22 mouse cellular contexts compared by ENCODE assay signal in the genomic region with DNA sequence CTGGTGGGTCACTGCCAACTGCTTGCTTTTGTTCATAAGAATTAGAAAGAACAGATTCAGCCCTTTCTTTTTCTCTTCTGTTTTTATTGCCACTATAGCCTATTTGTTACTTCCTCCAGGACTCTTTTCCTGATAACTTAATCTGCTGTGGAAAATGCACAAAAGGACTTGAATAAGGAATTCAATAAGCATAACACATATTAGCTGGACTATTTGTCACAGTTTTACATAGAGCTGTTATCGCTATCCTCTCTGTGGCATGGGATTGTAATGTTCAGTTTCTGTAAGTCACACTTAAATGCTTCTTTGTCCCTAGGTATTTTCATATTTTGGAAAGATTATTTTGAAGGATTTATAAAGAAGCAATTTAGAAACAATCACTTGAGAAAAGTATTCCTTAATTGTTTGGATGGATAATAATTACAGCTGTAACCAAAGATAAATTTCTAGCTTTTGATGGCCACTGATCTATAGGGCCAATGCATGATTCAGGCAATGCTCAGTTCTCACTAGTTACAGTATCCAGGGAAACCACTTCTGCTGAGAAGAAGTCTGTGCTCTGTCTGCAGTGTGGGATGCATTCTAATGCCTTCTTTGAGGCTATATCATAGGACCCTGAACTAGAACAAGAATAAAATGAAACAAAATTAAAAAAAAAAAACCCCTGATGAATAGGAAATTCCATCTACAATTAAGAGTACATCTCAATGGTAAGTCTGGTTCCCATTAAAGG.
A peak's percentile ranks its signal among the peaks of the same experiment; 100 is the strongest.
DNase-seq lines count a peak whose midpoint lies in the region; ATAC-seq and TF ChIP-seq lines count a peak whose summit lies in the region.
"Had no signal": no experiment of that assay in that cellular context is flagged by ENCODE, and none has a peak within 500 bp of the region (broad histone marks: within the 10 kb centered on the region; RNA-seq: fewer than 3 reads in every experiment).

No protein-coding gene starts in this region.

- H3K36me3 ChIP-seq in hindbrain, embryonic 12.5 days = no peaks in the 10 kb centered on the region
- no peaks in the 10 kb centered on the region for H3K36me3 ChIP-seq in hindbrain, postnatal 0 days (ENCODE audit: insufficient read depth, low read length)
- H3K36me3 ChIP-seq in hindbrain, embryonic 13.5 days = no peaks in the 10 kb centered on the region
- no peaks in the 10 kb centered on the region for H3K36me3 ChIP-seq in midbrain, embryonic 12.5 days
- no peaks in the 10 kb centered on the region for H3K36me3 ChIP-seq in neural tube, embryonic 13.5 days
- H3K36me3 ChIP-seq: embryonic facial prominence, embryonic 12.5 days; heart, embryonic 13.5 days; liver, embryonic 13.5 days had no signal

- ATAC-seq in hindbrain, embryonic 12.5 days (ENCODE audit: low FRiP score) = 0 out of 2 replicates have a peak, but pooled peaks have one; percentile 72
- ATAC-seq in hindbrain, postnatal 0 days = no peak
- peak; percentile 83 for ATAC-seq in hindbrain, embryonic 13.5 days (ENCODE audit: low FRiP score)
- peak; percentile 79 for ATAC-seq in midbrain, embryonic 12.5 days (ENCODE audit: low FRiP score, low read depth)
- ATAC-seq in neural tube, embryonic 13.5 days (ENCODE audit: low read depth) = peak; percentile 56; the same call in 1 of the 2 replicates
- ATAC-seq in granulocyte monocyte progenitor cell, adult 5-6 weeks (replicated peaks; ENCODE audit: poor library complexity, severe bottlenecking) = no peak

- no peak for TF ChIP-seq CTCF in hindbrain, postnatal 0 days (IDR thresholded peaks at IDR 0.05; ENCODE audit: low read depth)

- H3K27me3 ChIP-seq in hindbrain, embryonic 12.5 days = no peaks in the 10 kb centered on the region
- no peaks in the 10 kb centered on the region for H3K27me3 ChIP-seq in hindbrain, postnatal 0 days (ENCODE audit: insufficient read depth, low read length)
- H3K27me3 ChIP-seq in hindbrain, embryonic 13.5 days = no peaks in the 10 kb centered on the region
- no peaks in the 10 kb centered on the region for H3K27me3 ChIP-seq in midbrain, embryonic 12.5 days
- no peaks in the 10 kb centered on the region for H3K27me3 ChIP-seq in neural tube, embryonic 13.5 days
- H3K27me3 ChIP-seq: embryonic facial prominence, embryonic 12.5 days; heart, embryonic 13.5 days; liver, embryonic 13.5 days had no signal

- WGBS in hindbrain, embryonic 12.5 days = 57% methylated on average over 1 of the region's 1 CpGs
- 47% methylated on average over 1 of the region's 1 CpGs for WGBS in hindbrain, postnatal 0 days
- WGBS in hindbrain, embryonic 13.5 days = 56% methylated on average over 1 of the region's 1 CpGs
- WGBS in midbrain, embryonic 12.5 days = 54% methylated on average over 1 of the region's 1 CpGs
- WGBS in neural tube, embryonic 13.5 days = 48% methylated on average over 1 of the region's 1 CpGs

- H3K9ac ChIP-seq in hindbrain, embryonic 12.5 days = no peak overlapping the region
- H3K9ac ChIP-seq in hindbrain, postnatal 0 days (replicated peaks; ENCODE audit: low read length) = no peak overlapping the region
- no peak overlapping the region for H3K9ac ChIP-seq in hindbrain, embryonic 13.5 days
- H3K9ac ChIP-seq in midbrain, embryonic 12.5 days (replicated peaks) = no peak overlapping the region
- no peak overlapping the region for H3K9ac ChIP-seq in neural tube, embryonic 13.5 days
- H3K9ac ChIP-seq: embryonic facial prominence, embryonic 12.5 days; heart, embryonic 13.5 days; liver, embryonic 13.5 days had no signal

- H3K4me2 ChIP-seq in hindbrain, embryonic 12.5 days (replicated peaks) = no peak overlapping the region
- H3K4me2 ChIP-seq in hindbrain, postnatal 0 days (ENCODE audit: low read depth, low read length) = no peak overlapping the region
- no peak overlapping the region for H3K4me2 ChIP-seq in hindbrain, embryonic 13.5 days
- no peak overlapping the region for H3K4me2 ChIP-seq in midbrain, embryonic 12.5 days (replicated peaks)
- H3K4me2 ChIP-seq in neural tube, embryonic 13.5 days = no peak overlapping the region
- H3K4me2 ChIP-seq: embryonic facial prominence, embryonic 12.5 days; heart, embryonic 13.5 days; liver, embryonic 13.5 days had no signal

- H3K9me3 ChIP-seq in hindbrain, embryonic 12.5 days (replicated peaks) = no peaks in the 10 kb centered on the region
- no peaks in the 10 kb centered on the region for H3K9me3 ChIP-seq in hindbrain, postnatal 0 days (ENCODE audit: low read length)
- H3K9me3 ChIP-seq in hindbrain, embryonic 13.5 days = no peaks in the 10 kb centered on the region
- no peaks in the 10 kb centered on the region for H3K9me3 ChIP-seq in midbrain, embryonic 12.5 days
- no peaks in the 10 kb centered on the region for H3K9me3 ChIP-seq in neural tube, embryonic 13.5 days
- H3K9me3 ChIP-seq: embryonic facial prominence, embryonic 12.5 days; heart, embryonic 13.5 days; liver, embryonic 13.5 days had no signal

- H3K4me1 ChIP-seq in hindbrain, embryonic 12.5 days = no peaks in the 10 kb centered on the region
- no peaks in the 10 kb centered on the region for H3K4me1 ChIP-seq in hindbrain, postnatal 0 days (ENCODE audit: insufficient read depth, low read length)
- no peaks in the 10 kb centered on the region for H3K4me1 ChIP-seq in hindbrain, embryonic 13.5 days (replicated peaks)
- H3K4me1 ChIP-seq in midbrain, embryonic 12.5 days = no peaks in the 10 kb centered on the region
- H3K4me1 ChIP-seq in neural tube, embryonic 13.5 days (replicated peaks) = no peaks in the 10 kb centered on the region
- H3K4me1 ChIP-seq: embryonic facial prominence, embryonic 12.5 days; heart, embryonic 13.5 days; liver, embryonic 13.5 days had no signal

- DNase-seq in hindbrain, postnatal 0 days (ENCODE audit: low spot score) = no peak
- no peak for DNase-seq in adrenal gland, postnatal 10 days
- DNase-seq: adrenal gland, adult 2 months; cerebellum, adult 8-10 months; gastrocnemius, postnatal 25 days; heart, adult 2 months; heart, postnatal 14 days; kidney, postnatal 4 days; layer of hippocampus, adult 9-11 months; liver, embryonic 13.5 days; lung, adult 2 months; lung, postnatal 14 days; thymus, adult 18-20 months; thymus, postnatal 4 days had no signal

- no peak overlapping the region for H3K27ac ChIP-seq in hindbrain, embryonic 12.5 days
- no peak overlapping the region for H3K27ac ChIP-seq in hindbrain, postnatal 0 days
- H3K27ac ChIP-seq in hindbrain, embryonic 13.5 days = no peak overlapping the region
- H3K27ac ChIP-seq in midbrain, embryonic 12.5 days (replicated peaks) = no peak overlapping the region
- H3K27ac ChIP-seq in neural tube, embryonic 13.5 days (replicated peaks) = no peak overlapping the region
- H3K27ac ChIP-seq: embryonic facial prominence, embryonic 12.5 days; heart, adult 2 months; heart, embryonic 13.5 days; liver, embryonic 13.5 days had no signal

- no peak overlapping the region for H3K4me3 ChIP-seq in hindbrain, embryonic 12.5 days
- no peak overlapping the region for H3K4me3 ChIP-seq in hindbrain, postnatal 0 days (ENCODE audit: low read length)
- no peak overlapping the region for H3K4me3 ChIP-seq in hindbrain, embryonic 13.5 days
- no peak overlapping the region for H3K4me3 ChIP-seq in midbrain, embryonic 12.5 days
- no peak overlapping the region for H3K4me3 ChIP-seq in neural tube, embryonic 13.5 days
- H3K4me3 ChIP-seq: embryonic facial prominence, embryonic 12.5 days; erythroblast, embryonic 14.5 days; heart, adult 2 months; heart, embryonic 13.5 days; liver, embryonic 13.5 days had no signal

Comparison
In these comparisons a context has a peak if more than half of its experiments do, and no peak if none do; other contexts are left out.
1. ATAC-seq: peak in hindbrain, embryonic 12.5 days (single experiment), hindbrain, embryonic 13.5 days (single experiment), midbrain, embryonic 12.5 days (single experiment) and neural tube, embryonic 13.5 days (single experiment); none in hindbrain, postnatal 0 days (single experiment) and granulocyte monocyte progenitor cell, adult 5-6 weeks (single experiment).